Mouse (Mus musculus) thymus, adult 2 months (tissue): ENCODE results near the gene Maml3. TPM values are rescaled to one million over a fixed set of nuclear protein-coding genes. Genes with fewer than 3 reads are reported as not detected.

Experiments
- DNase-seq: peaks from one replicate; pipeline ENCODE4 v3.0.0; 2021
- H3K27ac ChIP-seq: fragments of 200-500 bp; 2 replicates; pipeline ENCODE4 v1.5.1; 2012; ENCODE audit warnings: low read length, control low read depth; ENCODE audit not compliant: control insufficient read depth, insufficient read depth
- H3K27me3 ChIP-seq: fragments of 200-500 bp; 2 replicates; pipeline ENCODE4 v1.6.1; 2012; ENCODE audit warnings: mild to moderate bottlenecking, low read length, moderate library complexity, mixed read lengths; ENCODE audit not compliant: control insufficient read depth, insufficient read depth
- H3K36me3 ChIP-seq: fragments of 200-500 bp; 2 replicates; pipeline ENCODE4 v1.6.1; 2012; ENCODE audit warnings: mild to moderate bottlenecking, low read length, moderate library complexity; ENCODE audit not compliant: control insufficient read depth, insufficient read depth
- H3K4me1 ChIP-seq: fragments of 200-500 bp; replicated peaks from 2 replicates; pipeline ENCODE4 v1.6.1; 2012; ENCODE audit warnings: low read length; ENCODE audit not compliant: control insufficient read depth, insufficient read depth
- H3K4me3 ChIP-seq: fragments of 200-500 bp; 2 replicates; pipeline ENCODE4 v1.5.1; 2012; ENCODE audit warnings: mild to moderate bottlenecking, low read length, control low read depth, moderate library complexity; ENCODE audit not compliant: control insufficient read depth, insufficient read depth
- CTCF ChIP-seq: fragments of 200-500 bp; IDR thresholded peaks from 2 replicates; pipeline ENCODE4 v1.5.1; 2012; ENCODE audit warnings: mild to moderate bottlenecking, control low read depth, low read length, moderate library complexity, borderline replicate concordance; ENCODE audit not compliant: control insufficient read depth, poor library complexity, insufficient read depth; ENCODE audit errors: extremely low read depth
- POLR2A ChIP-seq: fragments of 200-500 bp; IDR thresholded peaks from 2 replicates; pipeline ENCODE4 v1.6.1; 2012; ENCODE audit warnings: mild to moderate bottlenecking, low read length, control low read depth, moderate library complexity; ENCODE audit not compliant: control insufficient read depth, poor library complexity, insufficient read depth; ENCODE audit errors: extremely low read depth
- WGBS: fragments of 180-500 bp; shearing (Covaris S2); methylation state at CpG from one replicate; pipeline ENCODE4 v1.1.7; 2018; 5-methylcytosine and 5-hydroxymethylcytosine counted together
- polyA plus RNA-seq: library from polyadenylated mRNA; depleted of rRNA; stranded (reverse); fragments of >200 nt; gene quantifications from 2 replicates; pipeline ENCODE4 v1.2.3, GENCODE M21; 2012

Maml3 gene
- polyA plus RNA-seq, 1 experiment: 3.5 TPM

DNA sequence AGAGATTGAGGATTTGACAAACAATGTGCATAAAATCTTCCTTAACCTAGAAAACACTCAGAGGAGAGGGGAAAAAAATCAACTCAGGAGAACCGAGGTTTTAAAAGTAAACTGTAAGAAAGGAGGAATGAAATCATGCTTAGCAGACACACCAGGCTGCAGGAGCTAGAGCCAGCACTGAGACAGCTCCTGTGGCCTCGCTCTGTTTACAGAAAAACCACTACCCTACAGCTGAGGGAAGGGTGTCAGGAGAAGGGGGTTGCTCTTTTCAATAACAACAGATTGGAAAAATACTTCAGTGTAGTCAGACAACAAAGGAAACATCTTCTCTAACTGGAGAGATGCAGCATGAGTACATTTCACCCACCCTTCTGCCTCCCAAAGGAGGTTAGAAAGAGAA, 139.4 kb downstream of the Maml3 start:
- DNase-seq: no peak
- no peaks in the 10 kb centered on the region for H3K36me3 ChIP-seq
- no peak overlapping the region for H3K27ac ChIP-seq
- TF ChIP-seq POLR2A (no peak), CTCF (no peak)
- 14% methylated on average over 2 of the region's 2 CpGs for WGBS
- peaks cover 4% of the 10 kb centered on the region; the same call in 1 of the 2 replicates for H3K4me1 ChIP-seq
- H3K27me3 ChIP-seq: no peaks in the 10 kb centered on the region
- no peak overlapping the region for H3K4me3 ChIP-seq

DNA sequence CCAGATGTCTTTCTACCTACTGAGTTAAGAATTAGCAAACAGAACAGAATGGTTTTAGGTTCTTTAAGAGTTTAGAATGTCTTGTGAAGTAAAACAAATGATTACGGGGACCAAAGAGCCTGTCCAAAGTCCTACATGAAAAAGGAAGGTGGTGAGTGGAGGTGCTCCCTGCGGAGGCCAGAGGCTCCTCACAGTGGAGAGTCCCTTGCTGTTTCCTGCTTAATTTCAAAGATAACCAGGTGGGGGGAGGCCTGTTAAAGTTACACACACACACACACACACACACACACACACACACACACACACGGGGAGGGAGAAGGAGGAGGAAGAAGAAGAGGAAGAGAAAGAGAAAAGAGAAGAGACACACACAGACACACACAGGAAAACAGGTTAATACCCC, 139.9 kb downstream of the Maml3 start:
- no peak for TF ChIP-seq CTCF
- no peak for TF ChIP-seq POLR2A
- Histone ChIP-seq H3K4me1 (peaks cover 4% of the 10 kb centered on the region; the same call in 1 of the 2 replicates), H3K36me3 (no peaks in the 10 kb centered on the region), H3K27ac (no peak overlapping the region), H3K27me3 (no peaks in the 10 kb centered on the region), H3K4me3 (no peak overlapping the region)
- WGBS: 44% methylated on average over 3 of the region's 3 CpGs
- no peak for DNase-seq

DNA sequence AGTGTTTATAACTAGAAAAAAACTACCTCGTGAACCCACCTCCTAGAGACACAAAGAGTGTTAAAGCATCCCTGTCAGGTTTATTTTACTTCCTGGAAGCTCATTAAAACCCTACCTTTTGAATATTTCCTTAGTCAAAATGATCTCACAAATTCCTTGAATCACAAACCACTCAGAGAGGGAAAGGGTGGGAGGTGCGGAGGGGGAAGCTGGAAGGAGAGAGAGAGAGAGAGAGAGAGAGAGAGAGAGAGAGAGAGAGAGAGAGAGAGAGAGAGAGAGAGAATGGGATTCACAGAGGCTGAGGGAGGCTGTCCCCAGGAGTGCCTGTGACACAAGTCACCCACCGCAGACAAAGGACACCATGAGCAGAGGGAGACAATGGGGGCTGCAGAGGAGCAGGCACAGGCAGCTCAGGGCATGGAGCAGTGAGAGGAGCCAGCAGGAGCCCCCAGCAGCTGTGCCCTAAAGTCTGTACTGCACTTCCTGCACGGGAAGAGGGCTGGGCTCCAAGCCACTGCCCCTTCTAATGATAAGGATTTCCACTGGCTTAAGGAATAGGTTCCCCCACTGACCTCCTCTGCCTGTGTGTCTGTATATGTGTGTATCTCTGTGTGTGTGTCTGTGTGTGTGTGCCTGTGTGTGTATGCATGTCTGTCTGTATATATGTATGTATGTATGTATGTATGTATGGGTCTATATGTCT, 140.8 kb downstream of the Maml3 start:
- Histone ChIP-seq H3K27me3 (no peaks in the 10 kb centered on the region), H3K4me1 (peaks cover 4% of the 10 kb centered on the region; the same call in 1 of the 2 replicates), H3K36me3 (no peaks in the 10 kb centered on the region), H3K27ac (no peak overlapping the region), H3K4me3 (no peak overlapping the region)
- no peak for DNase-seq
- 74% methylated on average over 4 of the region's 4 CpGs for WGBS
- no peak for TF ChIP-seq CTCF
- TF ChIP-seq POLR2A: no peak

DNA sequence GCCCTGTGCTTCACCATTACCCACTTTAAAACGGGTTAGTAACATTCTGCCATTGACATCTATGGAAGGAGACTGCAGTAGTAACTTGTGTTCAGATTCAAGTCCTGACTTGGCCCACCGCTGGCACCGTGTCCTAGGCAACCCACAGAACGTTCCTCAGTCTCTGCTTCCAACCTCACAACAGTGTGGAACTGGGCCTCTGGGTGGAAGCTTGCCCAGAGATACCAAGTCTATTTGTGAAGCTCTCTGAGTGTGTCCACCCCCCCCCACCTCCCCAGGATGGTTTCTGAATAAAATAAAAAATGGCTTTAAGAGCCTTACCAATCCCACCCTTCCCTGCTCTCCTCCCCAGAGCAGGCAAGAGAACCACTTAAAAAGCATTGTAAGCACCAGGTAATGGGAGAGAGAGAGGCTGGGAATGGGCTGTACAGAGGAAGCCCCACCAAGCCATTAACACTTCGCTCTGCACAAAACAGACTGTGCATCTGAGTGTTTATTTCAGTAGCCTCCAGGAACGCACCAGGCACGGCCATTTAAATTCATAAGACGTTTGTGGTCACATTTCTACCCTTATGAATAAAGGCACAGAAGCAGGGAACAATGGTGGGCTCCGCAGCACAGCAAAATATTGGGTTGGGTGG, 141.6 kb downstream of the Maml3 start:
- no peak for DNase-seq
- peaks cover 4% of the 10 kb centered on the region; the same call in 1 of the 2 replicates for H3K4me1 ChIP-seq
- H3K4me3 ChIP-seq: no peak overlapping the region
- no peaks in the 10 kb centered on the region for H3K27me3 ChIP-seq
- no peaks in the 10 kb centered on the region for H3K36me3 ChIP-seq
- 90% methylated on average over 9 of the region's 9 CpGs for WGBS
- TF ChIP-seq CTCF (no peak), POLR2A (no peak)
- no peak overlapping the region for H3K27ac ChIP-seq

DNA sequence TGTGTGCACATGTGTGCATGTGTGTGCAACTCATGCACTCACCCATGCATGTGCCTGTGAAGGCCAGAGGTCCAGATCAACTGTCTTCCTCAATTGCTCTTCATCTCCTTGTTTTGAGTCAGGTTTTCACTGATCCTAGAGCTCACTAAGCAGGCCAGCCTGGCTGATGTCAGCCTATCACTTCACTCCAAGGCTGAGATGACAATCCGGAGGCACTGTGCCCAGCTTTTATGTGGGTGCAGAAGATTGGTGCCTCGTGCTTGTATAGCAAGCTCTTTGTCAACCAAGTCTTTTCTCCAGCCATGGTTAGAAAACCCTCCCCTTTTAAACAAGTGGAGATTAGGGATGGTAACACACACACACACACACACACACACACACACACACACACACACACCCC, 146.1 kb downstream of the Maml3 start:
- Histone ChIP-seq H3K36me3 (no peaks in the 10 kb centered on the region), H3K4me1 (peaks cover 4% of the 10 kb centered on the region), H3K27ac (no peak overlapping the region), H3K27me3 (no peaks in the 10 kb centered on the region), H3K4me3 (no peak overlapping the region)
- 84% methylated on average over 2 of the region's 2 CpGs for WGBS
- no peak for TF ChIP-seq CTCF
- TF ChIP-seq POLR2A: no peak
- no peak for DNase-seq

DNA sequence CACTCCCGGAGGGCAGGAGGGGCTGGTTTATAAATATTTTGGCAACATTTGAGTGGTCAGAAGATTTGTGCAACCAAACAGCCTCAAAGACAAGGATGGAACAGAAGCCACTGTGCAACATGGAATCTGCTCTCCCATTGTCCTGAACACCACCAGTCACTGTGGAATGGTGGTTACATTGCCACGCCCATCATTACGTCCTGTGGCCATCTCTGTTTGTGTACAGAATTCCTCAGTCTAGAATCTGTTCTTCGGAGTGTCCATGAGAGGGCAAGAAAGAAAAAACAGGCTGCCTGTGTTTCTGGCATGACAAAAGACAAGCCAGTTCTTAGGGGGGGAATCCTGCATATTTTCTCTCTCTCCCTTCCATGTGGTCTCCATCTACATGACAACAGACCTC, 150.4 kb downstream of the Maml3 start:
- TF ChIP-seq CTCF (no peak), POLR2A (no peak)
- Histone ChIP-seq H3K36me3 (no peaks in the 10 kb centered on the region), H3K4me1 (no peaks in the 10 kb centered on the region; the same call in none of the 2 replicates), H3K4me3 (no peak overlapping the region), H3K27ac (no peak overlapping the region), H3K27me3 (no peaks in the 10 kb centered on the region)
- 96% methylated on average over 4 of the region's 4 CpGs for WGBS
- no peak for DNase-seq
